Mouse (Mus musculus) forelimb bud, embryonic 11.5 days (tissue): Measurements from ENCODE around the gene Pbx2.
A peak's percentile ranks its signal among the peaks of the same experiment; 100 is the strongest.

Source experiments
- DNase-seq: peaks from one replicate; pipeline ENCODE4 v3.0.0-alpha.2; 2012; ENCODE audit warnings: low read depth, low spot score

The Pbx2 gene

DNA sequence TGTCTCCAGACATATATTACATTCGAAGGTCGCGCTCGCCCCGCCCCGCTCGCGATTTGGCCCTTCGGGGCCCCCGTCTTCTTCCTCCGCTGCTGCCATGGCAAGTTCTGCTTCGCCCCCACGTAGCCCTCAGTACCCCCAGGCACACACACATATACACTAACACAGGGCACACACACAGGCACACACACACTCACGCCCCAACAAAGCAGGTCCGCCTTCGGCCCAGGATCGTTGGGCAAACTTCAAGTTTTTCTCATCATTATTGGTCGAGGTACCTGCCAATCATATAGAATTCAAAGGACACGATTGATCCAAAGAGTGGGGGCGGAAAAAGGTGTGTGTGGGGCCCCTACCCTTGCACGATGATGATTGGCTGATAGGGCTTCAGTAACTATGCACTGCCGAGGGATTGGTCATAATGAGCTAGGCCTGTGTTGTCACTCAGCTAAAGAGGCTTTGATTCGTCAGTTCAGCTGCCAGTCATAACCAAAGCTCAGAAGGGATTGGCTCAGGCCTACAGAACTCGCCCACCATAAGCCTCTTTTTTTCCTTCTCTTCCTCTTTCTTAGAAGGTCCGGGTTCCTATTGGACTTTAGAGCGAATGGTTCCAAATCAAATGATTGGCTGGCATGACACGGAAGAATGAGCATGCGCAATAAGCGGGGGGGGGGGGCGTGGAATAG is 12.5 kb downstream of the Pbx2 start, which contains the start of gene Rnf5:
TSS of gene Rnf5 (minus strand) at position 316 of the 686 bp plus-strand sequence.
- DNase-seq: peak; percentile 100

DNA sequence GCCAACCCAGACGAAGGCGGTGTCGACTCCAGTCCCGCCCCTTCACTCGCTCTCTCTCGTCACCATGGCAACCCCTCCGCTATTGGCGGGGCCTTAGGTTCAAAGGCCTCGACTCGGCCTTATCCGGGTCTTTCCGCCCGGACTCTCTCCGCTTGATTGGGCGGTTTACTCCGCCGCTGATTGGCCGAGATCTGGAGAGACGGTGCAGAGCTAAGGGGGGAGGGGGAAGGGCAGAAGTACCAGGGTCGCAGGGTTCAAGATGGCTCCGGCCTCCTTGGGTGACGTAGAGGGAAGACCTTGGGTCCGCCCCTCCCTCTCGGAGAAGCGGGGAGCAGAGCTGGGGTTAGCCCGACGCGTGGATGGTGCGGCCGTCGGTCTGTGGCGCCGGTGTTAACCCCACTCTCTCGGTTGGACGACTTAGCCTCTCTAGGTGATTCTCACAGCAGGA is 13.0 kb downstream of the Pbx2 start, which contains the start of gene Agpat1:
TSS of gene Agpat1 (plus strand) at position 202 of the 448 bp plus-strand sequence.
- DNase-seq: peak; percentile 99

DNA sequence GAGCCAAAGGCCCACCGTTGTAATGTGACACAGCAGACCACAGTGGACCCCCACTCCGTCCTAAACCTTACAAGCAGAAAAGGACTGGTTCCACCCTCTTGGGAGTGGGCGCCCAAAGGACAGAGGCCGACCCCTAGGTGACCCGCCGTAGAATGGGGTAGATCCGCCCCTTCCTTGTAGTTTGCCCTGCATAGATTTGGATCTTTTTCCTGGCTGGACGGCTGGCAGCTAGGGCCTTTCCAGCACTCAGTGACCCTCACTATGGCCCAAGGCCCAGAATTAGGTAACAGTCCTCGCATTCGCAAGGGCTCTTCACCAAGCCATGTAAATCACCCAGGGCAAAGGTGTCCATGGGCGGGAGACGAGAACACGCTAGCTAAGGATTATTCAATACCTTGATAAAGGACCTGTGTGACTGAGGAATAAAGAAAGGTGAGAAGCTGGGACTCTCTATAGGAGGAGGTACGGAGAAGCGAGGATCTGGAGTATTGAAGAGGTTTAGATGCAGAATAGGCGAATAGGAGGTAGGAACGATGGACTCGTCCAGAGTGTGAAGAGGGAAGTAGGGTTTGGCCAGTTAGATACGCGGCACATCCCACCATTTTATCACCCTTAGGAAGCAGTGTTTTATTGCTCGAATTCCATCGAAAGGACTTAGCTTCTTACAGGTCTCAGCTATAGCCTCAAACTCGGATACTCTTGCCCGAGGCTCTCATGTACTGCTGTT is 13.6 kb downstream of the Pbx2 start:
- DNase-seq: no peak

DNA sequence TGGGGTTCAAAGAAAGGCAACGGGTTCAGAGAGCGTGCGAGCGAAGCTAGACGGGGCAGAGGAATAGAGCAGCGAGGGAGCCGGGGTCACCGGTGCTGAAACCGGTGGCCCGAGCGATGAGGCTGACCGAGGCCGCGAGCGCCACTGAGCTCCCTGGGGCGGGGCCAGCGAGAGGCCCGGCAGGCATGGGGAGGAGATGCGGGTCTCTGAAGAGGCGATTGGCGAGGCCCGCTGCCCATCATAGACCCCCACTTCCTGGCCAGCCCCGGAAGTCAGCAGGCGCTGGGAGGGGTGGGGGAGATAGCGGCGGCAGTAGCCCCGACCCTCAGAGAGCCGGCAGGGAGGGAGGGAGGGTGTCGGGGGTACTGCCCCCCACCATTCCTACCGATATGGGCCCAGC is 14.5 kb downstream of the Pbx2 start:
- peak; percentile 93 for DNase-seq

DNA sequence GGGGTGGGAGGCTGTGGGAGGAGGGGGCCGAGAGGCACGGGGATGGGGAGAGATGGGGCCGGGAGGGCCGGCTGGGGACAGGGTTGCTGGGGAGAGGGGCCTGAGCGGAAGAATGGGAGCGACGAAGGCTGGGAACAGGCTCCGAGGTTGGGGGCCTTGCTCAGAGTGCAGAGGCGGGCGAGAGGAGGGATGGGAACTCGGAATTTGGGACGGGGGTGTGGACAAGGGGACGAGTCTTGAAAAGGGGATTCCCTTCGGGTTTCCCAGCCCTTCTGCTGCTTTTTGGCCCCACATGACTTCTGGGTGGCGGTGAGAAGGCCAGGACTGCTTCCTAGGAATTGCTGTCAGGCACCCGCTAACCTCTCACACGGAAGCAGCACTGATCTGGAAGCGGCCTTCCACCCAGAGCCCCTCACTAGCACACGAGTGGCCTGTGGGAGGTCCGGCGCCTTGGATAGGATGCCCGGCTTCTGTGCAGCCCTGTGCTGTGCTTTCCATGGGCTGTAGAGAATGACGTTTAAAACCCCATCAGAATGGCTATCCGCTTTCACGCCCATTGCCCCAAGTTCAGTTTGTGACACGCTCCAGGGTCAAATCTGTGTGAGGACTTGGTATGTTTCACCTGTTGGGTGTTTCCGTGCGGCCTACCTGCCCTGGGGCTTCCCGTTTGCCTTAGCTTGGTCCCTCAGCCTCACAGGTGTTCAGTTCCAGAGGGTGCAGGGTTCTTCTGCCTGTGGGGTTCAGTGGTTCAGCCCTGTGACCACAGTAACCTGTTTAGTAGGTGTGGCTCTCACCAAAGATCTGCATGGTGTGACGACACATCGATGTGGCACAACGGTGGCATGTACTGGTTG is 15.3 kb downstream of the Pbx2 start:
- DNase-seq: no peak

DNA sequence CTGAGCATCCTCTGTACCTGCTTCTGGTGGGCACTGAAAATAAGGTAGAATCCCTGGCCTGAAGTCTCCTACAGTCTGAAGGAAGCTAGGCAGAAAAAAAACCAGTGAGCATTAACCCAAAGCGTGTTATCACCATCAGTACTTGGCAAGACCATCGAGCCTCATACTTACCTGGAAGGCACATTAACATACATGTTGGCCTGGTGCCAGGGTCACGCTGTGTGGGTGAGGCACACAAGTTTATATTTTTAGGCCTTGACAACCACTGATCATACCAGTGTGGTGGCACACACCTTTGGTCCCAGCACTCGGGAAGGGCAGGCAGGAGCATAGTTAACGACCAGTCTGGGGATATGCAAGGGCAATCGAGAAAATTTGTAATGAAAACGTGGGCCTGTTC is 16.9 kb downstream of the Pbx2 start:
- no peak for DNase-seq

DNA sequence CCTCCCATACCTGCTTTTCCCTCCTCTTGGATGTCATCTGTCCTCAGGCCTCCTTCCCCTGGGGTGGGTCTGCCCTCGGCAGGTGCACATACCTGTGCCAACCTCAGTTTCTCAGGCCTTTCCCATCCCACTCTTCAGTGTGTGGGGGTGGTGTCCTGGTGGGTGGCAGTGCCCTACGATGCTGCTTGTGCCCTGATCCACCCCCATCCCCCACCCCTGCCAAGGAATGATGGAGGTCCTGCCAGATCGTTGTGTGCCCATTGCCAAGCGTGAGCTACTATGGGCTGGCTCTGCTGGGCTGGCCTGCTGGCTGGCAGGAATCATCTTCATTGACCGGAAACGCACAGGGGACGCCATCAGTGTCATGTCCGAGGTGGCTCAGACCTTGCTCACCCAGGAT is 20.0 kb downstream of the Pbx2 start:
- no peak for DNase-seq

DNA sequence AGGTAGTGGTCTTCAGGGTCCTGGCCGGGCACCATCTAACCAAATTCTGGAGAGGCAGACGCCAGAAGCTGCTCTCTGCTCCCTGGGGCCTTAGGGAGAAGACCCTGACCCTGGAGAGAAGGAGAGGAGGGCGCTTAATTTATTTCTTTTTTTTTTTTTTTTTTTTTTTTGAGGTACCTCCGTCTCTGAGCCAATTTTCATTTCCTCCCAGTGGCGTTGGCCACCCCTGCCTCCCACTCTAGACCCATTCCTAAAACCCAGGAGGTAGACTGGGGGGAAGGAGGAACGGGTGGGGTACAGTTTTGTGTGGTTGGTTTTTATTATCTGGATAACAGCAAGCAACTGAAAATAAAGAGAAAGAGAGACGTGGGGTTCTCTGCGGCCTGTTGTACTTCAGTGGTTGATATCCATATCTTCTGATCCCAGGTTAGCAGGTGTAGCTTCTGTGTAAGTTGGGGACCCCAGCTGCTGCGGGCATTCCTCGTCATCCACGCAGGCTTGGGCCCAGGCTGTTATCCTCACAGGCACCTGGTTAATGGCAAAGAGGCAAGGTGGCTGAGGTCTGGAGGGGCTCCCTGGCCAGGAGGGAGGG is 22.1 kb downstream of the Pbx2 start:
- no peak for DNase-seq

DNA sequence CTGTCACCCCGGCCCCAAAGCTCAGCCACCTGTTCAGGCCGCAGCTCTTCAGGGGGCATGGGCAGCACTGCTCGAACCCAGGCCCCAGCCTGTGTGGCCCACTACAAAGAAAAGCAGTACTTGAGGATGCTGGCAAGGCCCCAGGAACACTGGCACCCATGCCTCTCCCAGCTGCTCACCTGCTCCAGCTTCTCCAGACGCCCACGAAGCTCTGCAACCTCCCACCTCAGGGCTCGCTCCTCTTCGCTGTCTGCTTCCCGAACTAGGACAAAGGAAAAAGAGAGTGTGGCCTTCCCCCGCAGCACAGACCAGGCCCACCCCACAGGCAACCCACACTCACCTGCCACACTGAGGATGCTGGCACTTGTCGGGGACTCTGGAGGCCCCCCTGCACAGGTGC is 22.8 kb downstream of the Pbx2 start:
- DNase-seq: no peak

DNA sequence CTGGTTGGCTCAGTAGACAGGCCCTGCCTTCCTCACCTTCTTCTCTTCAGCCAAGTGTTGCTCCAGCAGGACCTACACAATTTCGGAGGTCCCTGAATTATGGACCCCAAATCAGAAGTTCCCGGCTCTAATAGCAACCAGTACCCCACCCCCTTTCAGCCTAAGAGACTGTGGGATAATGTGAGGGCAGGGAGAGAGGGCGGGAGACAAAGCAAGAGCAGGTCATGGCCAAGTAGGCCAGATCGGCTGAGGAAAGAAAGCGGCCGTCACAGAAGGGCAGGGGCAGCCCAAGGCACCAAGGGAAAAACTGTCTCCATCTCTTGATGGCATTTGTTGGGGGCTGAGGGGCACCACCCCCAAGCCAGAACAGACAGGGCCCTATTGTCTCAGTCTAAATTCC is 24.8 kb downstream of the Pbx2 start, which contains the start of gene Egfl8:
TSS of gene Egfl8 (minus strand) at position 101 of the 400 bp plus-strand sequence.
- no peak for DNase-seq

DNA sequence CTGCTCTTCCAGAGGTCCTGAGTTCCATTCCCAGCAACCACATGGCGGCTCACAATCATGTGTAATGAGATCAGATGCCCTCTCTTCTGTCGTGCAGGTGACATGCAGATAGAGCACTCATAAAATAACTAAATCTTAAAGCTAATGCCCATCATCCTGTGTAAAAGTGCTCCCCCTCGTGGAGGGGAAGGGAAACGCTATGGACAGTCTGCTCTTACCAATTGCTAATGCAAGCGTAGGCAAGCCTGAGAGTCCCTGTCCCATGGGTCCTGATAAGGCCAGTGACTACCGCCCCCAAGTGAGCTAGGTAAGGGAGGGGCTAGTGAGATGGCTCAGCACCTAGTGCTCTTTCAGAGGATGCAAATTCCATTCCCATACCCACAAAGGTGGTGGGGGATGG is 27.9 kb downstream of the Pbx2 start:
- peak; percentile 66 for DNase-seq

DNA sequence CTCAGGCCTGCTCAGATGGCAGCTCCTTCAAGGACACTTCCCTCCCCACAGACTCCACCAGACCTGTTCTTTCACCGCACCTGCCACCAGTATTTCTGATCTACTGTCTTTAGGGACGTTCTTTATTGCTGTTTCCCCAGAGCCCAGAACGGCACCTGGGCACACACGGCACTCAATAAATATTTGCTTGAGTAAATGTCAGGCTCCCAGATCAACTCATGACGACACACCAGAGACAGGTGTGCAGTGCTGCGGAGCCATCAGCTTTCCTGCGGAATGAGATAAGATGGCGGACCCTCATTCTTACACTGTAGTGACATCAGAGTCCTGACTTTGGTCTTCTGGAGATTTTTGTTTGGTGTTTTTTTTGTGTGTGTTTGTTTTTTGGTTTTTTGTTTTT is 29.9 kb downstream of the Pbx2 start:
- no peak for DNase-seq

DNA sequence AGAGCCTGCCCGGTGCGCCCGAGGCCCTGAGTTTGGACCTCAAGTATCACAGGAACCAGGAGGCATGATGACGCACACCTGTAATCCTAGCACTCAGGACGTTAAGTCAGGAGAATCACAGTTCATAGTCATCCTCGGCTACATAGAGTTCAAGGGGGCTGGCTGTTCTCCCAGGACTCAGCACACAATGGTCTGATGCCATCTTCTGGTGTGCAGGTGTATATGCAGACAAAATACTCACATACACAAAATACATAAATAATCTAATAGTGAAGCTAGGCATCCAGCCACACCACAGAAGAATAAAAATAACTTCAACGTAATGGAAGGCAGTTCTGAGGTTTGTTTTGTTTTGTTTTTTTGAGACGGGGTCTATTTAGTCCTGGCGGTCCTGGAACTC is 32.1 kb downstream of the Pbx2 start:
- DNase-seq: no peak

DNA sequence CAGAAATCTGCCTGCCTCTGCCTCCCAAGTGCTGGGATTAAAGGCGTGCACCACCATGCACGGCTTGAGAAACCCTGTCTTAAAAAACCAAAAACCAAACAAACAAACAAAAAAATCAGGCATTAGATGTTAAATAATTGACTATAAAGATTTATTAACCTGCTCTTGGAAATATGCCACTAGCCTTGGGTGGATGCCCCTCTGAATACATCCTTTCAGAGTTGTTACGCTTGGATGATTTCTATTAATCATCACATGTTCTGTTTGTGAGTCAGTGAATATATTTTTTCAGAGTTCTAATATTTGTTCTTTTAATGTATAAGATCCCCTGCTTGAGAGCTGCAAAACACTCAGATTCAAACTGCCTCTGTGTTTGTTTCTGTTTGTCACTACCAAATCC is 33.9 kb downstream of the Pbx2 start:
- no peak for DNase-seq

DNA sequence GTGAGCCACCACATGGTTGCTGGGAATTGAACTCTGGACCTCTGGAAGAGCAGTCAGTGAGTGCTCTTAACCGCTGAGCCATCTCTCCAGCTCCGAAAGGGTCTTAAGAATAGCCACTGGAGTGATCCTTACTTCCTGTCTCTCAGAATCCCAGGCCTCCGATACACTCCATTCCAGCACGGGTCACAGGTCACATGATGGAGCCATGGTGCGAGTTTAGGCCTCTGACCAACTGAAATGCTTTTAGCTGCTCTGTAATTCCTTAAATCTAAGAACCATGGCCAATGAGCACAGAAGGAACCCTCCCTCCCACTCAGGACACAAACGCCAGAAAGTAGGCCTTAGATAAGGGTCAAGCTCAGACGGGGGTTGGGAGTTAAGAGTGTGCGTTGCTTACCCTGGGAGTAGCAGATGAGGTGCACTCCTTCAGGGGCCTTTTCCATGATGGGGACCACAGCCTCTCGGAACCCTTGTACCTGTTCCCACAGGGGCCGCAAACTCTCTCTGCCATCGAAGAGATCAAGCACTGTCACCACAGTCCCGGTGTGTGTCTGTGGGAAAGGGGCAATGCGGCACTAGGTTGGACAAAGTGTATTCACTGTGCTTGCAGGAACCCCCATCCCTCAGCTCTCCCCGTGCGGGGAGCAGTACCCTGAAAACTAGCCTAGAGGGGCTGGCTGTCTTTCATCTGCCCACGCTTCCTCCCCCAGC is 35.2 kb downstream of the Pbx2 start:
- no peak for DNase-seq

DNA sequence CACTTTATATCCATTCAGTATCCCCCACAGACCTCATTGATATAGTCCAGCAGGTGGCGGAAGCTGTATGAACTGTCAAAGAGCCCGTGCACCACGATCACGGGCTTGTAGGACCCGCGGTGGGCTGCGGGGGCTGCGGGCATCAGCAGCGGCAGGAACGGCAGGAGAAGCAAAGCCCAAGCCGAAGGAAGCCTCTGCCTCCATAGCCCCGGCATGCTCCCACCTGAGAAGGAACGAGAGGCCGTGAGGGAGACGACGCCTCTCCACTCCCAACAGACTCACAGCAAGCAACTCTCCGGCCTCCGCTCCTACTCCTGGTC is 35.7 kb downstream of the Pbx2 start:
- DNase-seq: peak; percentile 56

DNA sequence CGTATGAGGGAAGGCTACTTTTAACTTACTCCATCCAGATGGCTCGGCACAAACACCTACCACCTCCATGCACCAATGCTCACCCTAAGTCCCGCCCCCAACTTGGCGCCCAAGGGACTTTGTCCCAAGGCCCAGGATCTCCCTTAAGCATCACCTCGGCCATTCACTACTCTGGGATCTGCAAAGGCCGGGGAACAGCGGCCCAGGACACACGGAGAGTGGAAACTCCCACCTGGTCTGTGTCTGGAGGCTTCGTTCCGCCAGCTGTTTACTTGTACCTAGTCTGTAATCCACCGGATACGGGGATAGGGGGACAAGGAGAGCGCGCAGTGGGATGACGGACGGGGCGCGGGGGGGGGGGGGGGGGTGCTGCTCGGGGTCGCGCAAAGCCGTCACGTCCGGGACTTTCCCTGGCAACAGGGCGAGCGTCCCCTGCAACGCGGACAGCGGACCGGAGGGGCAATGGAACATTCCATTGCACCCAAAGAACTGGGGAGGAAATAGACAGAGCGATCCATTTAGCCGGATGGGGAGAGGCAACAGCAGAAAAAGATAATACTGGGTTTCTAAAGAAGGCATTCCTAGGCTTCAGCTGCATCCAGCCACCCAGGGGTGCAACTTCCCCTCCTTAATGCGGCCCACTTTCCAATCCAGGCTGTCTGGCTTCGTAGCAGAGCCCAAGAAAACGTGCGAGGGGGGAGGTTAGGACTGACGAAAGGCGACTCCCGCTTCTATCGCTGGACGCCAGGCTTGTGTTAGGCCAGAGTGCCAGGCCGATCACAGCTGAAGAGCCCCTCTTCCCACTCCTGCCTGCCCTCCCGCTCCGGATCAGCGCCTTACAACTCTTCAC is 36.3 kb downstream of the Pbx2 start:
- peak; percentile 93 for DNase-seq

DNA sequence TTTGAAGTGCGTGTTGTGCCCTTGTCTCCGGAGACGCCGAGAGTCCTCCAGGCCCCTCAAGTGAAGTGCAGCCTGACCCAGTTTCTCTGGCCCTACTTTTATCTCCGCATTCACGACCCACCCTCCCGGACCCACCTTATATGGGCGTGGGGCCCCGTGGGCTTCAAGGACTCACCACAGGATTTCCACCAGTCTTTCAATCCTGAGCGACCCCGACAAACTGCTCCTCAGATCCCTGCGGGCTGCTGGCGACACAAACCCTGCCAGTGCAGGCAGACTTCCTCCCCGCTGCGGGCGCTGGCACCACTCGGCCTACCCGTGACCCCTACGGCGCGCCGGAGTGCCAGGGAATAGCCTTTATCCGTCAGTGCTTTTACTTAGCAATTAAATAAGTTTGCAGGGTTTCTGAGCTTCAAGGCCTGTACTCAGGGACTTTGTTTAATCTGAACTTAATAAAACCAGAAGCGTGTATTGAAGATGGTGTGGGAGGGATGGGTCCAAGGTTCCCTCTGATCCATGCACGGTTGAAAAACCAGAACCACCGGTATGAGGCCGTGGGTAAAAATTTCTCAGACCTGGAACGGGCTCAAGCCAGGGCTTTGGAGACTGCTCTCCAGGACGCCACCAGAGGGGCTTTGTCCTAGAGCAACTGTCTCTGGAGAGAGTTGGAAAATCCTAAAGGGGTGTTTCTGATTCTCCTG is 37.0 kb downstream of the Pbx2 start, which contains the start of gene Ppt2:
TSS of gene Ppt2 (minus strand) at position 568 of the 701 bp plus-strand sequence.
- no peak for DNase-seq

DNA sequence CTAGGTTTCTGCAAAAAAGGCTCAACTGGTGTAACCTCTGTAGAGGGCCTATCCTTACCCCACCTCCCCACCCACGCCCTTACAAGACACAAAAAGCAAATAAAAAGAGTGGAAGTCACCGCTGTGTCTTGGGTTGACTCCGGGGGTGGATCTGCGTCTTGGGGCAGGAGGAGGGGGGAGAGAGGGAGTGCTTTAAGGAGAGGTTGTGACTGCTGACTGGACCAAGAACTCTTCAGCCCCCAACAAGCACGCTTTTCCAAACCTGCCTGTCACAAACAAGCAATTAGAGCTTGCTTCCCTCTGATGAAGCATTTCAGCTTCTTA is 37.5 kb downstream of the Pbx2 start:
- DNase-seq: no peak
